Mouse (Mus musculus) kidney, postnatal 25 days (tissue): ENCODE measurements at regions not wholly inside any gene's neighbourhood (a gene's known extent, or its start where the extent isn't known, plus 50 kb on each side); places are given as distances from the start of the nearest gene placed in this dataset.
A peak's percentile ranks its signal among the peaks of the same experiment; 100 is the strongest.

Experiments used
- DNase-seq, 2 experiments: peaks; one replicate each; pipeline ENCODE4 v3.0.0; 2021; ENCODE audit warnings: mixed read lengths in 2 of 2

DNA sequence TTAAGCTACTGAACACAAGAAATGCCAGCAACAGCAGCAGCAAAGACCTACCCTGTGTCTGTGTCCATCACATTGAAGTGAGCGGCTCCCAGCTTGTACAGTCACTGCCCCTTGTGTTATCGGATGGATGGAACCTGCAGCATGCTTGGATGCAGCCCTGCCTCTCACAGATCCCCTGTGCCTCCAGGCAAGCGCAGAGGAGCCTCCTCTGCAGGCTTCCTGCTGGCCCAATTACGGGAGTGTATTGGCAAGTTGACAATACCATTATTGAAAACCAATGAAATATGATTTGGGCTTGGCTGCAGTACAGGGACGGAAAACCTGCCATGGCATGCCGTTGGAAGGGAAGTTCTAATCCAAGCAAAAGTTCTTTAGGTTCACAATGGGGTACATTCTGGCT lies 81.9 kb upstream of the Otos start:
- no peak for DNase-seq

GRCm38 (mm10) chr1:92727961-92728360 lies 79.3 kb upstream of the Otos start:
- no peak for DNase-seq

GRCm38 (mm10) chr1:92727371-92727770 lies 78.7 kb upstream of the Otos start:
- no peak for DNase-seq

DNA sequence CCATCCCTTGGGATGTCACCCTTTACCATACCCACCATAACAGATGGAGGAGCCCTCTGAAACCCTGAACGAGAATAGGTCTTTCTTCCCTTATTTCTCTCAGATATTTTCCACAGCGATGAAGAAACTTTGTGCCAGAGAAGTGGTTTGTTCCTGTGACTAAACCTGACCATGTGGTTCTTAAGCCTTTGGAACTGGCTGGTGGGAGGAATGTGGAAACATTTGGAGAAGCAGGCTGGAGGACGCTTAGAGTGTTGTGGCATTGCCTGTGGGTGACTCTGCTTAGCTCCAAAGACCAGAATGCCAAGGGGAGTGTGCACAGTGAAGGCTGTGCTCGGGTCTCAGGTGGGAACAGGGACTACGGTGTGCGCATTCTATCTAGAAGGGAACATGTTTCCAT lies 77.7 kb upstream of the Otos start:
- DNase-seq = no peak

GRCm38 (mm10) chr1:92724135-92724534 lies 75.5 kb upstream of the Otos start:
- DNase-seq = no peak

DNA sequence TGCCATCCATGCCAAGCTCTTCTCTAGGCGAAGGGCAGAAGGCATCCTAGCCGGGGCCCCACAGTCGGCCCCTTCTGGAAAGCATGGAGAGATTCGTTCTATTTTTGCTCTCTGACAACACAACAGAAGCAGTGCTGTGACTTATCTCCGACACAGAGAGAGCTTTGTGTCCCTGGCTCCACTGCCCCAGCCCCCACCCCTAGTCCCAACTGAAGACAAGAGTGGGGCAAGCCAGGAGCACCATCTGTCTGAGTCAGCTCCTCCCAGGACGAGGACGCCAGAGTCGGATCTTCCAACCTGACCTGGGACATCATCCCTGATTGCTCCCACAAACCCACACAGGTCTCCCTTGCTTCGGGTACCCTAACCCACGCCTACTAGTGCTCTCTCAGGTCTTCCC lies 71.9 kb upstream of the Otos start:
- no peak for DNase-seq

DNA sequence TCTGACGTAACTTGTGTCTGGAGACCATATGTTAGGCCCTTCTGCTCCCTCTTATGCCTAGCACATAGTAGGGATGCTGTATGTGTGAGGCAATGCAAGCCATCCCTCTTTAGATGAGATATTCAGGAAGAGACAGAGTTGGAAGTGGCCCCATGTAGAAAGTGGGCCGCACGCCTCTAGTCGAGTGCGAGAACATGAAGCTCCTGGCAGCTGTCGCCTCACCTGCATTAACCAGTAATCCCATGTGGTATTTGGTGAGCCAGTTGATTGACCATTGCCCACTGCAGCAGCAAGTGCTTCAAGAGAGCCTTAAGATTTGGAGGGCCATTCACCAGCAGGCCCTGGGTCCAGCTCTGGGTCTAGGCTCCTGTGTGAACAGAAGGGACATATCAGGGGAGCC lies 71.2 kb upstream of the Otos start:
- no peak for DNase-seq

DNA sequence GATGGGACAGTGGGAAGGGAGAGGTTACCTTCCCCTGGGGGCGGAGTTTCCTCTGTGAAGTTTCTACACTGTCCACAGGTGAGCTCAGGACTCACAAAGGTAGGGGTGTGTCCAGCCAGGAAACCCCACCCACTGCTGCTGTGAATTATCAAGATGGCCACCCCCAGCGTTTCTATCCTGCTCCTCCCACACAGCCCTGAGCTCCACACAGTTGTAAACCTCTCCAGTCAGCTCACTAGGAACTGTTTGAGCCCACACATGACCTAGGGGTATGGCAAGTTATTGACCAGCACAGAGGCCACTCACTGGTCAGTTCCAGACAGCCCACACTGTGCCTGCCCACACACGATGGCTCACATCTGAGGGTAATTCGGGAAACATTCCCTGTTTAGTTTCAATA lies 69.5 kb upstream of the Otos start:
- DNase-seq = no peak

DNA sequence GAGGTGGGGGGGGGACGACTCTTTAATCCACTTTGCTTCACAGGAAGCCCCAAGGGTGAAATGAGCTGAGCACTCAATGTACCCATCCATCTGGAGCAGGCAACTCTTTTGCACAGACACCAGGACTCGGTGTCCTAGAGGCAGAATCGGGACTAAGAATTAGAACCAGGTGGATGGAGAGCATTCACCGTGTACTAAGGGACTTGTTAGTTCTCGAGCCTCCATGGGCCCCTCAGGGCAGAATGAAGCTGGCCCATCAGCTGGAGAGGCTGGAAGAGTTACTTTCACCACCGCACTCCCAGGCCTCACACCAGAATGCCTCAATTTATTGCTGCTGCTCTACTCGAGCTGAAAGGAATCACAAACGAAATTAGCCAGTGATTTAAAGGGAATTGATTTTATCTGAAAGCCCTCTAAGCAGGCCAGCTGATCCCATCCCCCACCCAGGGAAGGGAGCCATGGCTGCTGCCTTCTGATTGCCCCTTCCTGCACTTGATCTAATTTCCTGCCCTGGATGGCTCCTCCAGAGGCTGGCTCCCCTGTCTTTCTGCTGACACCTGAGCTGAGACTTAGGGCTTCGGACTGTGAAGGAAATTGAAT lies 66.2 kb upstream of the Otos start:
- no peak for DNase-seq

DNA sequence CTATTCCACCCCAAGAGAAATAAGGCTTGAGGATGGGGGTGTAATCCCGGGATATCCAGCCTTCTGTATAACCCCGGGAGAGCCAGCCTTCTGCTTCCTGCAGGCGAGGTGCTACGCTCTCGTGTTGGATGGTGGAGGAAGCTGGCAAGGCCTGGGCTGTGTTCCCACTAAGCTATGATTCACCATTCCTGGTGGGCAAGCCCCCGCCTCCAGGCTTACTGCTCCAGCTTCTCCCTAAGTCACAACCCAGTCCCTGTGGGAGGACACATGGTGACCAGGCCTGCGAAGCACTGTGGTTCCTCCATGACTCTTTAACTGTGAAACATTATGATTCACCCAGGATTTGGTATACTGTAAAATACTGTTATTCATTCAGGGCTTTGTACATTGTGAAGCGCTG lies 63.7 kb upstream of the Otos start:
- DNase-seq = no peak

DNA sequence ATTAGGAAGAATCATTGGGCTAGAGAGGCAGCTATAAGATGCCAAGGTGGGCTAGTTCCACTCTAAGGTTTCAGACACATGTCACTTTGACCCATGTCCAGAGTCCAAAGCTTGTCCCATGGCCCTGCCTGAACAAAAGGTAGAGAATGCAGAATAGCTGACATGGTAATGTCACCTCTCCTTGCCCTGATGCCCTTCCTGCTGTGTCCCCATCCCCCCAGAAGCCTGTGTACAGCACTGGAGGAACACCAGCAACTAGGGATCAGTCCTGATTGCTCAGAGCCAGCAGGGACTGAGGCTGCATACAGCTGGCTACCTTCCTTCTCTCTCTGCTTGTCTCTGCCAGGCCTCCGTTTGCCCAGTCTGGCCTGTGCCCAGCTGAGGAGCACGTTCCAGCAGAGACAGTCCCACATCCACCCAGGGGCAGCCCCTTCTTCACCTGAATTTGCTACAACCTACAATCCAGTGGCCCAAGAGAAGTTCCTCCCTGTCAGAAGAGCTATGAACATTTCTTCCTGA lies 61.7 kb upstream of the Otos start:
- DNase-seq = no peak

DNA sequence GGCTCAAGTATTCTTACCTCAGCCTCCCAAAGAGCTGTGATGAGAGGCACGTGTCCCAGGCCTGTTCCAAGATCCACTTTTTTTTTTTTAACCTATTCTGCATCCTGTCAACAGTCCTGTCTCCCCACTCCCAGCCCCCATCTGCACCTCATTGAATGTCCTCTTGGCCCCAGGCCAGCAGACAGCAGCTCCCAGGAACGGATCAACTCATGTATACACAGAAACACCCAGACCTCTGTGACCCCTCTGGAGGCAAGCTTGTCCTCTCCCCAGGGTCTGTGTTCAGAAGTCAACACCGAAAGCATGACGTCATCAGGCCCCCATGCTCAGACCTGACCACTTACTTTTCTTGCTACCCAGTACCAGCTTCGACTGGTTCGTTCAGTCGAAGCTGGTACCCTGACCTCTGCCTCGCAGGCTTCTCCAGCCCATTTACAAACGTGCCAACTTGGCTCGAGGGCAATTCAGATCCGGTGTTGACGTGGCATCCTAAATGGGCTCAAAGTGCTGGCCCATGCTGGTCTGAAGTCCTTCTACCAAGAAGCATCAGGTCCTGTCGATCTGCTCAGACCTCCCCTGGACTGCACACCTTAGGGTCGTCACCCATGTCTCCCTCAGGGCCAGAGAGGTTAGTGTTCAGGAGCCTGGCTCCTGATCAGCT lies 60.7 kb upstream of the Otos start:
- peak; percentile 32 to 73 for DNase-seq

DNA sequence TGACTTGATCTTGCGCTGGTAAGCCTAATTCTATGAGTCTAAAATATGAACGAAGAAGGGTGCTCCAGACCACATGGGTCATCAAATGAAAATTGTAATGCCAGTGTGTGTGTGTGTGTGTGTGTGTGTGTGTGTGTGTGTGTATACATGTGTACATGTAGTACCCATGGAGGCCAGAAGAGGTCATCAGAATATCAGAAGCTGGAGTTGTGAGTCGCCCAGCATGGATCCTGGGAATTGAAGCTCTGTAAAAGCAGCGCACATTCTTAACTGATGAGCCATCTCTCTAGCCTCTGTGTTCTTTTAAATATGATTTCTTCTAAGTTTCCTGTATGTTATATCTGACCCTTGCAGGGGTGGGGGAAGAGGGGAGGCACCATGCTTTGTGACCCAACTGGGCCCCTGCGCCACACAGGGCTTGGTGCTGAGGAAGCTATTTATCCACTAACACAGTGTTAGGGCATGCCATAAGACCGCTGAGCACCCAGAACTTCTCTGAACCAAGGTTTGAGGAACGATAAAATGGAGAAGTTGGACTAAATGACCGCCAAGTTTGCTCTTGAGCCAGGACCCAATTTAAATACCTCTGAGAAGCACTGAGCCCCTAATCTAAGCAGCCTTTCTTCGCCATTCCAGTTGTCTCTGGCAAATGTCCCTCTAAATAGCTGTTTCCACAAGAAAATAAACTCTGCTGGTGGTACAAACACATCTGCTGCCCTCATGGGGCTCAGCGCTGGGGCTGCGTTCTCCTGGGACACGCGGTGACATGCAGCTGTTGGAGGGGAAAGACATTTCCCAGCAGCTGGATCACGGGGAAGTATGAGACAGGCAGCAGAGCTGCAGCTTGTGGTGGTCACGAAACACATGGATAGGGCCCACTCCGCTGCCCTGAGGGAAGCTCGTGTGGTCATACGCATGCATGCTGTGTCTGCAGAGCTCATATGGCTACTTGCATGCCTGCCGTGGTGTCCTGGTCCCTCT lies 59.6 kb upstream of the Otos start:
- DNase-seq = no peak

- DNase-seq = no peak
Observed at GRCm38 (mm10) chr1:92707441-92707840, 58.8 kb upstream of the Otos start.

DNA sequence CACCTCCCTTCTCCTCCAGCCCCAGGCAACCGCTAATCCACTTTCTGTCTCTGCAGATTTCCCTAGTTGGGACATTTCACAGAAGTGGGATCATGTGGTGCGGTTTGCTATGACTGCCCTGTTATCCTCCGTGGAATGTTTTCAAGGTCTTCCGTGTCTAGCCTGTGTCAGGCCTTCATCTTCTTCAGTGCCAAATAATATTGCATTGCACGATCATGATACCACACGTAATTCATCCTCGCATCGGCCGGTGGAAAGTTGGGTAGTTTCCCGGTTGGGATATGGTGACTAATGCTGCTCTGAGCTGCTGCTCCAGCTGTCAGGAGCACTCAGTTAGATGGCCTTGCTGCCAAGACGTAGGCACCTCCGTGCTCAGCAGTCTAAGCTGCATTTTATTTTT lies 55.3 kb upstream of the Otos start:
- DNase-seq = no peak

GRCm38 (mm10) chr1:92703270-92703669 lies 54.6 kb upstream of the Otos start:
- DNase-seq = no peak

DNA sequence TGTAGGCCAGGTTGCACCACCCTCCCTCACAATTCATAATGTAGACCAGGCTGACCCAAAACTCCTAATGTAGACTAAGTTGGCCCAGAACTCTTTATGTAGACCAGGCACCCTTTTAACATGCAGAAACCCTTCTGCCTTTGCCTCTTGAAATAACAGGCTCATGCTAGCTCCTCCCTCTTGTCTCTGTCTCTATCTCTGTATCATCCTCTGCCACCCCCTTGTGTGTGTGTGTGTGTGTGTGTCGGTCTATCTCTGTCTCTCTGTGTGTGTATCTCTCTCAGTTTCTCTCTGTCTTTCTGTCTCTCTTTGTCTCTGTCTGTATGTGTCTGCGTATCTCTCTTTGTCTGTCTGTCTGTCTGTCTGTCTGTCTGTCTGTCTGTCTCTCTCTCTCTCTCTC lies 51.5 kb upstream of the Otos start:
- DNase-seq = no peak

GRCm38 (mm10) chr1:92699697-92700096 lies 51.1 kb upstream of the Otos start:
- DNase-seq = no peak

- DNase-seq = peak in 1 of 2 experiments; percentile 61
Observed at GRCm38 (mm10) chr1:92699048-92699447, 50.4 kb upstream of the Otos start.

- no peak for DNase-seq
Observed at GRCm38 (mm10) chr1:92698541-92698940, 49.9 kb upstream of the Otos start.
